Mouse (Mus musculus): Measurements from ENCODE around the gene Zfp667. TPM values are rescaled to one million over a fixed set of nuclear protein-coding genes. Genes with fewer than 3 reads are reported as not detected.

The Zfp667 gene
- 0.16 and 0.34 TPM in 2 replicates for total RNA-seq (2023)

DNA sequence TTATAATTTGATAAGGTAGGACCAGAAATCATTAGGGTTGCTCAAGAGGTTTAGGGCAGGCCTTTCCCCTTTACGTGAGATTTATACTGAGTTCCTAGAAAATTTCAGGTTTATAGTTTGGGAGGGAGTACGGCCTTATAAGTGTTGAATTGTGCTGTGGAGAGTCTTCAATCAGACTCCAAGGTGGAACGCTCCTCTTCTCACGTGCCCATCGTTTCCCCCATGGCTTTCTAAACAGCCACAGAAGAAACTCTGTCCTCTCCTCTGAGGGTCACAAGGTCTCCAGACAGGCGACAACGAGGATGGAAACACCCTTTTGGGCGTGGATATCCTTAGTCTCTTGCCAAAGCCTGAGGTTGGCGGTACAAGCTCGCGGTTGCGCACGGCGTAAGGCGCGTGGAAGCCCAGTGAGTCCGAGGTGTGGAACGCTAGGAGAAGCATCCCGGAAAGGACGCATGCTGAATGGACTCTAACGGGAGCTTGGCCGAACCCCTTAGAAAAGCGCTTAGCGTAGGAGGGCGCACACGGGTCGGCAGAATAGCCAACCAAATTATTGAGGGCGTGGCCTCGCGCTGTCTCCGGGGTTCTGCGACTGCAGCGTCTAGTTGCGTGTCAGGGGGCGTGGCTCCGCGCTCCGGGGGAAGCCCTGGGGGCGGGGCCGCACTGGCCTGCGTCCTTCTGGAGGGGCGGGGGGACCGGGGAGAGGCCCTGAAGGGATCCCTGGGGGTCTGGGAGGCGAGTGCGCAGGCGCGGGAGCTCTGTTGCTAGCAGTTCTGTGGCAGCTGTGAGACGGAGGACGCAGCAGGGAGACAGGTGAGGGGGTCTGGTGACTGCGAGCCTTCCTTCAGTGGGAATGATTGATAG, at the start of gene Zfp667:
Zfp667 (plus strand) TSS at position 738 of the 864 bp plus-strand sequence.

DNA sequence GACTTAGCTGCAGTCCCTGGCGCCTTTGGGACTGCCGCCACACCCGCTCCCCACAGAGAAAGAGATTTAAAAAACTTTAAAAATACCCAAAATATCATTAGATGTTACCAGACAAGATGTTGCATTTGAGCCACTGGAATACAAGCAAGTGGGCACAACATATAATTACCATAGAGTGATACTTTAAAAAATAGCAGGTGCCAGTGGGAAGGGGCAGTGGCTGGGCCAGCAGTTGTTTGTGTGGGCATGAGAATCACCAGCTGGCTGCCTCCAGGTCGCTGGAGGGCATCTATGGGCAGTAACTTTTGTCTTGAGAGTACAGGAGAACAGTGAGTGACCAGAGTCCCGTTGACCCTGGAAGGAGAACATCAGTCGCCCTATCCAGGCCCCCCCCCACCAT, 34.0 kb upstream of the Zfp667 start, which contains the start of gene Epp13:
Epp13 (plus strand) TSS at position 301 of the 400 bp plus-strand sequence.

DNA sequence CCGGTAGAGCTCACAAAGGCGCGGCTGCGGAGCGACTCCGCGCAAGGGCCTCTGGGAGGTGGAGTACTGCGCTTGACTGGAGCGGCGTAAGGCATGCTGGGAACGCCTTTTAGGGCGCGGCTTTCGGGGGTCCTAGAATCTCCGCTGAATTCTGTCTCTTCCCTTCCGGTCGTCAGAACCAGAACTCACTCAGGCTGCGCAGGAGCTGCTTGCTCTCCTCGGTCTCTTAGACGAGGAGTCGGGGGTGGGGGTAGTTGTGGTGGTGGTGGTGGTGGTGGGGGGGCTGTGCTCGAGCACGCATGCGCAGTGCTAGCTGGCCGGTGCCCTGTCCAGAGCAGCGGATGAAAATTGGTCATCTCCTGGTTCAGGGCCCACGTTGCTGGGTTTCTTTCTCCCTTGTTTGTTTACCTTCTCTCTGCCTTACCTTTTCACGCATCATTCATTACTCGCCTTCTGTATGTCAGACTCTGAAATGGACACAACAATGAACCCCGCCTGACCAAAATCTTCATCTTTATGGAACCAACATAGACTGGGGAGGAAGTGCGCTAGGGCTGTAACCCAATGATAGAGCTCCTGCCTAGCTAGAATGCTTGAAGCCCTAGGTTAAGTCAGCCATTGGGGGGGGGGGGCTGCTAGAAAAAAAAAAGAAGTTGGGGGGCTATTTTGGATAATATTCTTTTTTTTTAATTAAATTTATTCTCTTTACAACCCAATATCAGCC, 45.0 kb downstream of the Zfp667 start, which contains the start of gene Zfp583:
Zfp583 (minus strand) TSS at position 53 of the 724 bp plus-strand sequence.

DNA sequence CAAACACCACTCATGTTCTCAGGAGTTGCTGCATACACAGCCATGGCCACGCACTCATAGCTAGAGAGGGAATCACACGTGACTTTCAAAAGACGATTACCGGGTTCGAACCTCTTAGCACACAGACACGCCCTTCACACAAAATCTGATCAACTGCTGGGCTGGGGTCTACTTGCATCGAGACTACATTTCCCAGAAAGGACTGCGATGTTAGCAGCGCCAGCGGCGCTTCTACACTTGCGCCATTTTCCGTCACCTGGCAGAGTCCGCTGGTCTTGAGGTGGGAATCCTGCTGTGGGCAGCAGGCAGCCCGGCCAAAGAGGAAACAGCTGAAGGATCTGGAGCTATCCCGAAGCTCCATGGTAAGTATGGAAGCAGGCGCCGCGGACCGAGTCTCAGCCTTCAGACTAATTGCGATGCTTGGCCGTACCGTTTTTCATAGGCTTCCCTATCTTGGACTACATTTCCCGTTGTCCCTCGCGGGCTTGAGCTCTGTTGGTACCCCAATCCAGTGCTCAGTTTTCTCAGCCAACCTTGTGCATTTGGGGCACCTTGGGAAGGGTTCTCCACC, 57.2 kb downstream of the Zfp667 start, which contains the start of gene Gm3854:
Gm3854 (plus strand) TSS at position 259 of the 571 bp plus-strand sequence.

Other genes with a start within 250 kb of the Zfp667 start
- not detected in 2 replicates for gene Nlrp4c, start 241.4 kb upstream of the Zfp667 start, total RNA-seq (2023)
- gene Zfp787, start 130.6 kb upstream of the Zfp667 start, total RNA-seq (2023): 36.8 and 42.4 TPM in 2 replicates
- gene Zfp444, start 114.4 kb upstream of the Zfp667 start, total RNA-seq (2023): 3.5 and 4.4 TPM in 2 replicates
- not detected in 2 replicates for gene Galp, start 89.5 kb upstream of the Zfp667 start, total RNA-seq (2023)
- gene Zscan5b, start 64.3 kb upstream of the Zfp667 start, total RNA-seq (2023): not detected in 2 replicates
- not detected in 2 replicates for gene Epp13, start 33.9 kb upstream of the Zfp667 start, total RNA-seq (2023)
- 1.1 TPM in 1 of 2 replicates, not detected in the other for gene Zfp583, start 44.7 kb downstream of the Zfp667 start, total RNA-seq (2023)
- not detected in 2 replicates for gene Gm3854, start 57.2 kb downstream of the Zfp667 start, total RNA-seq (2023)
- gene Zfp78, start 76.7 kb downstream of the Zfp667 start, total RNA-seq (2023): 0.52 and 0.69 TPM in 2 replicates
- gene Zfp28, start 96.7 kb downstream of the Zfp667 start, total RNA-seq (2023): 1.8 and 2.3 TPM in 2 replicates
- not detected in 2 replicates for gene Smim17, start 112.1 kb downstream of the Zfp667 start, total RNA-seq (2023)
- gene Gm20715, start 123.7 kb downstream of the Zfp667 start, total RNA-seq (2023): 0.09 TPM in 1 of 2 replicates, not detected in the other
- gene Olfr1344, start 152.1 kb downstream of the Zfp667 start, total RNA-seq (2023): not detected in 2 replicates
- gene Olfr1336, start 169.6 kb downstream of the Zfp667 start, total RNA-seq (2023): not detected in 2 replicates
- gene Olfr1346, start 180.5 kb downstream of the Zfp667 start, total RNA-seq (2023): not detected in 2 replicates
- gene Olfr5, start 200.4 kb downstream of the Zfp667 start, total RNA-seq (2023): not detected in 2 replicates
- not detected in 2 replicates for gene Olfr1347, start 213.2 kb downstream of the Zfp667 start, total RNA-seq (2023)
- not detected in 2 replicates for gene Olfr1348, start 222.2 kb downstream of the Zfp667 start, total RNA-seq (2023)
- not detected in 2 replicates for gene Olfr1349, start 236.4 kb downstream of the Zfp667 start, total RNA-seq (2023)

Measured in neutrophil, adult 65 days (primary cell).